Mouse (Mus musculus) limb, embryonic 12.5 days (tissue): ENCODE measurements around the gene Olfr322. TPM values are rescaled to one million over a fixed set of nuclear protein-coding genes. Genes with fewer than 3 reads are reported as not detected.

Source experiments
- ATAC-seq: fragments of 200-750 bp; cut with Nextera tagmentation; 2 replicates; pipeline ENCODE4 v1.8.0; 2017; ENCODE audit warnings: low read depth, moderate TSS enrichment; ENCODE audit not compliant: insufficient number of reproducible peaks, insufficient read depth, low FRiP score, low TSS enrichment
- H3K27ac ChIP-seq: fragments of 300-500 bp; sonication (generic); 2 replicates; pipeline ENCODE4 v1.5.1; 2016; ENCODE audit warnings: mild to moderate bottlenecking, moderate library complexity
- H3K27me3 ChIP-seq: fragments of 300-500 bp; sonication (generic); 2 replicates; pipeline ENCODE4 v1.6.1; 2016; ENCODE audit warnings: mild to moderate bottlenecking, moderate library complexity
- H3K36me3 ChIP-seq: fragments of 300-500 bp; sonication (generic); 2 replicates; pipeline ENCODE4 v1.6.1; 2016; ENCODE audit warnings: mild to moderate bottlenecking, moderate library complexity
- H3K4me1 ChIP-seq: fragments of 300-500 bp; sonication (generic); replicated peaks from 2 replicates; pipeline ENCODE4 v1.6.1; 2016
- H3K4me2 ChIP-seq: fragments of 300-500 bp; sonication (generic); 2 replicates; pipeline ENCODE4 v1.6.1; 2016; ENCODE audit warnings: mild to moderate bottlenecking, moderate library complexity
- H3K4me3 ChIP-seq: fragments of 300-500 bp; sonication (generic); replicated peaks from 2 replicates; pipeline ENCODE4 v1.5.1; 2016; ENCODE audit warnings: mild to moderate bottlenecking
- H3K9ac ChIP-seq: fragments of 300-500 bp; sonication (generic); replicated peaks from 2 replicates; pipeline ENCODE4 v1.6.1; 2016; ENCODE audit warnings: mild to moderate bottlenecking, moderate library complexity
- H3K9me3 ChIP-seq: fragments of 300-500 bp; sonication (generic); 2 replicates; pipeline ENCODE4 v1.6.1; 2016; ENCODE audit warnings: mild to moderate bottlenecking, moderate library complexity
- whole genome bisulfite sequencing: fragments of 180-500 bp; shearing (Covaris S2); methylation state at CpG from one replicate; pipeline ENCODE4 v1.1.7; 2016; 5-methylcytosine and 5-hydroxymethylcytosine counted together
- polyA plus RNA-seq: library from polyadenylated mRNA; unstranded; fragments of >200 nt; fragmentation: Nextera tagmentation; extraction: Ambion mirVana; gene quantifications from 2 replicates; pipeline ENCODE4 v1.2.1, GENCODE M21; 2016

The Olfr322 gene
- not detected in 2 replicates for polyA plus RNA-seq

GRCm38 (mm10) chr11:58658596-58658995 is at the start of gene Olfr322:
Gene Olfr322, plus strand, starts transcription at chr11:58658782.
- no peaks in the 10 kb centered on the region for H3K36me3 ChIP-seq
- no peaks in the 10 kb centered on the region for H3K9me3 ChIP-seq
- H3K9ac ChIP-seq, result no peak within 1 kb of the TSS
- no peak for ATAC-seq
- H3K4me3 ChIP-seq, result no peak within 1 kb of the TSS
- H3K4me2 ChIP-seq, result no peak within 1 kb of the TSS
- no peak within 1 kb of the TSS for H3K27ac ChIP-seq
- H3K27me3 ChIP-seq, result no peaks in the 10 kb centered on the region
- no peaks in the 10 kb centered on the region for H3K4me1 ChIP-seq
- 79% methylated on average over 4 of the region's 4 CpGs for WGBS

GRCm38 (mm10) chr11:58613359-58613758 is 45.2 kb upstream of the Olfr322 start:
- no peak for ATAC-seq
- Histone ChIP-seq H3K9me3 (no peaks in the 10 kb centered on the region), H3K4me1 (no peaks in the 10 kb centered on the region), H3K27me3 (no peaks in the 10 kb centered on the region), H3K4me2 (no peak overlapping the region), H3K27ac (no peak overlapping the region), H3K36me3 (no peaks in the 10 kb centered on the region), H3K9ac (no peak overlapping the region), H3K4me3 (no peak overlapping the region)
- WGBS, result 56% methylated on average over 3 of the region's 3 CpGs

- Histone ChIP-seq H3K36me3 (no peaks in the 10 kb centered on the region), H3K4me3 (no peak overlapping the region), H3K9me3 (no peaks in the 10 kb centered on the region), H3K4me1 (no peaks in the 10 kb centered on the region), H3K27me3 (no peaks in the 10 kb centered on the region), H3K9ac (no peak overlapping the region), H3K27ac (no peak overlapping the region), H3K4me2 (no peak overlapping the region)
- ATAC-seq, result no peak
Observed at GRCm38 (mm10) chr11:58614526-58614925, 44.1 kb upstream of the Olfr322 start.

- no peak within 1 kb of the TSS for H3K4me3 ChIP-seq
- 90% methylated on average over 4 of the region's 4 CpGs for WGBS
- H3K36me3 ChIP-seq, result no peaks in the 10 kb centered on the region
- H3K27me3 ChIP-seq, result no peaks in the 10 kb centered on the region
- no peaks in the 10 kb centered on the region for H3K9me3 ChIP-seq
- H3K27ac ChIP-seq, result no peak within 1 kb of the TSS
- H3K4me1 ChIP-seq, result no peaks in the 10 kb centered on the region
- no peak within 1 kb of the TSS for H3K4me2 ChIP-seq
- ATAC-seq, result no peak
- H3K9ac ChIP-seq, result no peak within 1 kb of the TSS
Observed at GRCm38 (mm10) chr11:58615975-58616374, 42.6 kb upstream of the Olfr322 start, which contains the start of gene 2210407C18Rik. Gene 2210407C18Rik, minus strand, starts transcription at chr11:58616075.

- Histone ChIP-seq H3K36me3 (no peaks in the 10 kb centered on the region), H3K4me1 (no peaks in the 10 kb centered on the region), H3K4me2 (no peak overlapping the region), H3K9ac (no peak overlapping the region), H3K4me3 (no peak overlapping the region), H3K27me3 (no peaks in the 10 kb centered on the region), H3K27ac (no peak overlapping the region), H3K9me3 (no peaks in the 10 kb centered on the region)
- ATAC-seq, result no peak
- 77% methylated on average over 3 of the region's 3 CpGs for WGBS
Observed at GRCm38 (mm10) chr11:58618369-58618768, 40.2 kb upstream of the Olfr322 start.

GRCm38 (mm10) chr11:58618793-58619192 is 39.8 kb upstream of the Olfr322 start:
- ATAC-seq, result no peak
- no peak overlapping the region for H3K4me2 ChIP-seq
- 84% methylated on average over 6 of the region's 6 CpGs for WGBS
- no peaks in the 10 kb centered on the region for H3K9me3 ChIP-seq
- H3K27me3 ChIP-seq, result no peaks in the 10 kb centered on the region; the same call in 1 of the 2 replicates
- H3K9ac ChIP-seq, result no peak overlapping the region
- no peaks in the 10 kb centered on the region for H3K4me1 ChIP-seq
- H3K4me3 ChIP-seq, result no peak overlapping the region
- H3K36me3 ChIP-seq, result no peaks in the 10 kb centered on the region
- no peak overlapping the region for H3K27ac ChIP-seq

GRCm38 (mm10) chr11:58626146-58626545 is 32.4 kb upstream of the Olfr322 start:
- 69% methylated on average over 4 of the region's 4 CpGs for WGBS
- Histone ChIP-seq H3K4me3 (no peak overlapping the region), H3K9me3 (no peaks in the 10 kb centered on the region), H3K9ac (no peak overlapping the region), H3K27ac (no peak overlapping the region), H3K36me3 (no peaks in the 10 kb centered on the region), H3K4me1 (no peaks in the 10 kb centered on the region), H3K4me2 (no peak overlapping the region), H3K27me3 (no peaks in the 10 kb centered on the region; the same call in 1 of the 2 replicates)
- no peak for ATAC-seq

GRCm38 (mm10) chr11:58630401-58630800 is 28.2 kb upstream of the Olfr322 start, which contains the start of gene Olfr323:
Gene Olfr323, minus strand, starts transcription at chr11:58630501.
- no peak for ATAC-seq
- no peaks in the 10 kb centered on the region for H3K9me3 ChIP-seq
- no peaks in the 10 kb centered on the region for H3K36me3 ChIP-seq
- H3K27me3 ChIP-seq, result 0 out of 2 replicates have a peak, but pooled peaks cover 3% of the 10 kb centered on the region
- H3K27ac ChIP-seq, result no peak within 1 kb of the TSS
- no peaks in the 10 kb centered on the region for H3K4me1 ChIP-seq
- no peak within 1 kb of the TSS for H3K4me3 ChIP-seq
- no peak within 1 kb of the TSS for H3K4me2 ChIP-seq
- WGBS, result 75% methylated on average over 5 of the region's 5 CpGs
- H3K9ac ChIP-seq, result no peak within 1 kb of the TSS

GRCm38 (mm10) chr11:58634878-58635277 is 23.7 kb upstream of the Olfr322 start:
- 65% methylated on average over 4 of the region's 4 CpGs for WGBS
- Histone ChIP-seq H3K9ac (no peak overlapping the region), H3K27ac (no peak overlapping the region), H3K4me1 (no peaks in the 10 kb centered on the region), H3K36me3 (no peaks in the 10 kb centered on the region), H3K4me3 (no peak overlapping the region), H3K9me3 (no peaks in the 10 kb centered on the region), H3K27me3 (peaks cover 23% of the 10 kb centered on the region), H3K4me2 (no peak overlapping the region)
- ATAC-seq, result no peak

- peaks cover 37% of the 10 kb centered on the region for H3K27me3 ChIP-seq
- H3K27ac ChIP-seq, result no peak overlapping the region
- H3K9me3 ChIP-seq, result no peaks in the 10 kb centered on the region
- H3K4me3 ChIP-seq, result no peak overlapping the region
- no peak overlapping the region for H3K4me2 ChIP-seq
- WGBS, result 20% methylated on average over 4 of the region's 4 CpGs
- no peaks in the 10 kb centered on the region for H3K36me3 ChIP-seq
- no peak overlapping the region for H3K9ac ChIP-seq
- peaks cover 11% of the 10 kb centered on the region for H3K4me1 ChIP-seq
- ATAC-seq, result no peak
Observed at GRCm38 (mm10) chr11:58636376-58636977, 22.1 kb upstream of the Olfr322 start.

- WGBS, result 34% methylated on average over 7 of the region's 7 CpGs
Observed at GRCm38 (mm10) chr11:58638176-58638701, 20.3 kb upstream of the Olfr322 start.

More at GRCm38 (mm10) chr11:58638176-58638701, 20.3 kb upstream of the Olfr322 start:
- peaks cover 11% of the 10 kb centered on the region for H3K4me1 ChIP-seq
- no peak for ATAC-seq
- no peaks in the 10 kb centered on the region for H3K36me3 ChIP-seq
- H3K27me3 ChIP-seq, result peaks cover 44% of the 10 kb centered on the region
- no peak overlapping the region for H3K4me2 ChIP-seq
- H3K9ac ChIP-seq, result no peak overlapping the region
- H3K4me3 ChIP-seq, result no peak overlapping the region
- H3K9me3 ChIP-seq, result no peaks in the 10 kb centered on the region
- no peak overlapping the region for H3K27ac ChIP-seq
